Mouse (Mus musculus) spleen, postnatal 4 days (tissue): ENCODE data around the gene Ablim1.

Experiments used
- DNase-seq, 2 experiments: peaks; one replicate each; pipeline ENCODE4 v3.0.0; 2022; ENCODE audit warnings: low spot score in 2 of 2

Gene Ablim1

GRCm38 (mm10) chr19:57314346-57315012 lies at the start of gene Ablim1:
TSS of gene Ablim1 (minus strand) at chr19:57314919.
- DNase-seq = peak in 1 of 2 experiments; percentile 21

GRCm38 (mm10) chr19:57363538-57363937 lies 48.8 kb upstream of the Ablim1 start:
- no peak for DNase-seq

- no peak for DNase-seq
These were observed 48.4 kb upstream of the Ablim1 start for GRCm38 (mm10) chr19:57363076-57363475.

GRCm38 (mm10) chr19:57362586-57362985 lies 47.9 kb upstream of the Ablim1 start:
- DNase-seq = no peak

- DNase-seq = no peak
These were observed 47.2 kb upstream of the Ablim1 start for GRCm38 (mm10) chr19:57361939-57362307.

GRCm38 (mm10) chr19:57361131-57361938 lies 46.6 kb upstream of the Ablim1 start:
- peak; percentile 64 to 84 for DNase-seq

- peak; percentile 92 to 99 for DNase-seq
These were observed 45.8 kb upstream of the Ablim1 start, which contains the start of gene Fam160b1 for GRCm38 (mm10) chr19:57360341-57361130. TSS of gene Fam160b1 (plus strand) at chr19:57360680.

- DNase-seq = peak in 1 of 2 experiments; percentile 43
These were observed 45.1 kb upstream of the Ablim1 start for GRCm38 (mm10) chr19:57359701-57360326.

GRCm38 (mm10) chr19:57358836-57359598 lies 44.3 kb upstream of the Ablim1 start:
- DNase-seq = no peak

GRCm38 (mm10) chr19:57358322-57358721 lies 43.6 kb upstream of the Ablim1 start:
- peak; percentile 87 to 93 for DNase-seq

- DNase-seq = no peak
These were observed 43.1 kb upstream of the Ablim1 start for GRCm38 (mm10) chr19:57357811-57358210.

- no peak for DNase-seq
These were observed 42.5 kb upstream of the Ablim1 start for GRCm38 (mm10) chr19:57357244-57357643.

GRCm38 (mm10) chr19:57356273-57356672 lies 41.6 kb upstream of the Ablim1 start:
- DNase-seq = no peak

GRCm38 (mm10) chr19:57355451-57356251 lies 40.9 kb upstream of the Ablim1 start:
- DNase-seq = peak in 1 of 2 experiments; percentile 52

- no peak for DNase-seq
These were observed 40.0 kb upstream of the Ablim1 start for GRCm38 (mm10) chr19:57354715-57355114.

GRCm38 (mm10) chr19:57354050-57354449 lies 39.3 kb upstream of the Ablim1 start:
- no peak for DNase-seq

- DNase-seq = no peak
These were observed 38.5 kb upstream of the Ablim1 start for GRCm38 (mm10) chr19:57353228-57353627.

GRCm38 (mm10) chr19:57352337-57352935 lies 37.7 kb upstream of the Ablim1 start:
- DNase-seq = no peak

- DNase-seq = no peak
These were observed 34.4 kb upstream of the Ablim1 start for GRCm38 (mm10) chr19:57349096-57349495.

- DNase-seq = no peak
These were observed 30.0 kb upstream of the Ablim1 start for GRCm38 (mm10) chr19:57344678-57345077.
